In genomic region chr10:73096531-73097135, GRCm38 (mm10) we compare ENCODE assay signal across 8 mouse cellular contexts. TPM values are rescaled to one million over a fixed set of nuclear protein-coding genes. Genes with fewer than 3 reads are reported as not detected.
A peak's percentile ranks its signal among the peaks of the same experiment; 100 is the strongest.
DNase-seq lines count a peak whose midpoint lies in the region; ATAC-seq and TF ChIP-seq lines count a peak whose summit lies in the region.

No protein-coding gene starts in this region.

- no peaks in the 10 kb centered on the region for H3K9me3 ChIP-seq in forebrain, embryonic 16.5 days (ENCODE audit: control insufficient read depth, low read length)
- H3K9me3 ChIP-seq in neural tube, embryonic 14.5 days (ENCODE audit: control insufficient read depth, low read length), result no peaks in the 10 kb centered on the region

- H3K36me3 ChIP-seq in forebrain, embryonic 16.5 days (ENCODE audit: control insufficient read depth, insufficient read depth), result no peaks in the 10 kb centered on the region
- no peaks in the 10 kb centered on the region for H3K36me3 ChIP-seq in neural tube, embryonic 14.5 days (ENCODE audit: control insufficient read depth, insufficient read depth, low read length)

- WGBS in forebrain, embryonic 16.5 days, result under 1% methylated on average over 17 of the region's 17 CpGs
- WGBS in neural tube, embryonic 14.5 days, result under 1% methylated on average over 17 of the region's 17 CpGs

- DNase-seq in adrenal gland, postnatal 25 days, result peak; percentile 11
- no peak for DNase-seq in adrenal gland, adult 18-20 months (ENCODE audit: low spot score in 2 of 2)
- DNase-seq in brain, embryonic 14.5 days (ENCODE audit: low read depth), result peak; percentile 86
- DNase-seq in left cerebral cortex, adult 11 months (ENCODE audit: low spot score), result peak; percentile 61
- DNase-seq in c-Kit-positive CD71-positive TER-119-positive erythroid progenitor cells, embryonic 14.5 days (ENCODE audit: low spot score), result no peak

- ATAC-seq in forebrain, embryonic 16.5 days, result peak; percentile 29
- ATAC-seq in neural tube, embryonic 14.5 days (ENCODE audit: low read depth), result peak; percentile 69
- ATAC-seq in activated CD4-positive, CD25-positive, alpha-beta regulatory T cell, adult 4 months, result no peak

- H3K9ac ChIP-seq in forebrain, embryonic 16.5 days (replicated peaks; ENCODE audit: low read depth, low read length), result peak overlapping the region; percentile 55
- H3K9ac ChIP-seq in neural tube, embryonic 14.5 days (replicated peaks; ENCODE audit: low read depth, low read length), result peak overlapping the region; percentile 39

- H3K4me3 ChIP-seq in forebrain, embryonic 16.5 days (replicated peaks; ENCODE audit: low read length), result peak overlapping the region; percentile 52
- peak overlapping the region; percentile 36 for H3K4me3 ChIP-seq in neural tube, embryonic 14.5 days (ENCODE audit: low read depth, low read length)

- H3K27ac ChIP-seq in forebrain, embryonic 16.5 days (ENCODE audit: low read length), result no peak overlapping the region
- H3K27ac ChIP-seq in neural tube, embryonic 14.5 days (ENCODE audit: low read depth, low read length), result no peak overlapping the region

- TF ChIP-seq CTCF in brain, embryonic 14.5 days (IDR thresholded peaks at IDR 0.05; ENCODE audit: borderline replicate concordance, extremely low read depth, insufficient read depth, insufficient read length), result no peak

- H3K27me3 ChIP-seq in forebrain, embryonic 16.5 days (replicated peaks; ENCODE audit: control insufficient read depth, insufficient read depth, low read length), result peaks cover 7% of the 10 kb centered on the region
- H3K27me3 ChIP-seq in neural tube, embryonic 14.5 days (ENCODE audit: control insufficient read depth, insufficient read depth, low read length), result peaks cover 10% of the 10 kb centered on the region

- peak overlapping the region; percentile 87 for H3K4me2 ChIP-seq in forebrain, embryonic 16.5 days (ENCODE audit: low read length)
- peak overlapping the region; percentile 75 for H3K4me2 ChIP-seq in neural tube, embryonic 14.5 days (ENCODE audit: low read depth, low read length)

- H3K4me1 ChIP-seq in forebrain, embryonic 16.5 days (replicated peaks; ENCODE audit: control insufficient read depth, insufficient read depth, low read length), result peaks cover 19% of the 10 kb centered on the region
- H3K4me1 ChIP-seq in neural tube, embryonic 14.5 days (ENCODE audit: control insufficient read depth, insufficient read depth, low read length), result no peaks in the 10 kb centered on the region; the same call in 1 of the 2 replicates

- no peak for TF ChIP-seq POLR2A in brain, embryonic 14.5 days (IDR thresholded peaks at IDR 0.05; ENCODE audit: borderline replicate concordance, extremely low read depth, insufficient read depth, insufficient read length, poor library complexity, severe bottlenecking)

RNA-seq across cellular contexts. Expression of gene Pcdh15, which starts 2.5 kb away (rescaled TPM):
- 4.2 and 8.5 TPM in 2 replicates for total RNA-seq in adrenal gland, postnatal 25 days (2021)
- 1 to 10 TPM; 4.9 to 5.3 TPM for total RNA-seq in adrenal gland, adult 18-20 months (2021)
- 5.5 and 10.1 TPM in 2 replicates for polyA plus RNA-seq in brain, embryonic 14.5 days (2012; rRNA removed)
- 4.0 and 6.5 TPM in 2 replicates for polyA plus RNA-seq in forebrain, embryonic 16.5 days (2015; fragmentation: Nextera tagmentation; extraction: Ambion mirVana)
- 15.8 and 23.0 TPM in 2 replicates for polyA plus RNA-seq in neural tube, embryonic 14.5 days (2014; fragmentation: Nextera tagmentation; extraction: Ambion mirVana)
- under 1 TPM in 1 of 2 experiments, not detected in 1; 0.16 TPM for polyA plus RNA-seq in activated CD4-positive, CD25-positive, alpha-beta regulatory T cell, adult 4 months (2017; shearing (Covaris generic))

Comparison
In these comparisons a context has a peak if more than half of its experiments do, and no peak if none do; other contexts are left out.
1. DNase-seq: peak in adrenal gland, postnatal 25 days (single experiment), brain, embryonic 14.5 days (single experiment) and left cerebral cortex, adult 11 months (single experiment); none in adrenal gland, adult 18-20 months (0 of 2) and c-Kit-positive CD71-positive TER-119-positive erythroid progenitor cells, embryonic 14.5 days (single experiment).